Mouse (Mus musculus): ENCODE measurements around the gene Ssmem1. TPM values are rescaled to one million over a fixed set of nuclear protein-coding genes. Genes with fewer than 3 reads are reported as not detected.

The Ssmem1 gene
- polyA plus RNA-seq, 1 experiment from 2014 or later: 0.34 TPM

DNA sequence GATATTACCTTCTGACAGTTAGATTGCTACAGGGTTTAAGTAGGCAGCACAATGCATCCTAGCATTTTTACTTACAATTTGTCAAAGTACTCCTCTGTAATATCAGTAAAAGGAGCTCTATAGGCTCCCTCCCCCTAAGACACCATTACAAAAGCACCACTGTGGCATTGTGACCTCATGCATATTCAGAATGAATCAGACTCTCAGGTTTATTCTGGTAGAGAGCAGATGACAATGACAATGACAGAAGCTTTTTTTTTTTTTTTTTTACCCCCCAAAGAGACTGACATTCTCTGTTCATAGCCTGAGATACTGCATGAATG lies 41.5 kb downstream of the Ssmem1 start:
- H3K4me3 ChIP-seq: no peak overlapping the region; the same call in 1 of the 2 replicates
- DNase-seq (ENCODE audit: low spot score): no peak
- peak overlapping the region; percentile 91 for H3K27ac ChIP-seq
- H3K4me1 ChIP-seq (replicated peaks): peaks cover 77% of the 10 kb centered on the region
- H3K27me3 ChIP-seq (ENCODE audit: insufficient read depth, poor library complexity, severe bottlenecking): no peaks in the 10 kb centered on the region
- H3K9me3 ChIP-seq: no peaks in the 10 kb centered on the region
- no peaks in the 10 kb centered on the region for H3K36me3 ChIP-seq

DNA sequence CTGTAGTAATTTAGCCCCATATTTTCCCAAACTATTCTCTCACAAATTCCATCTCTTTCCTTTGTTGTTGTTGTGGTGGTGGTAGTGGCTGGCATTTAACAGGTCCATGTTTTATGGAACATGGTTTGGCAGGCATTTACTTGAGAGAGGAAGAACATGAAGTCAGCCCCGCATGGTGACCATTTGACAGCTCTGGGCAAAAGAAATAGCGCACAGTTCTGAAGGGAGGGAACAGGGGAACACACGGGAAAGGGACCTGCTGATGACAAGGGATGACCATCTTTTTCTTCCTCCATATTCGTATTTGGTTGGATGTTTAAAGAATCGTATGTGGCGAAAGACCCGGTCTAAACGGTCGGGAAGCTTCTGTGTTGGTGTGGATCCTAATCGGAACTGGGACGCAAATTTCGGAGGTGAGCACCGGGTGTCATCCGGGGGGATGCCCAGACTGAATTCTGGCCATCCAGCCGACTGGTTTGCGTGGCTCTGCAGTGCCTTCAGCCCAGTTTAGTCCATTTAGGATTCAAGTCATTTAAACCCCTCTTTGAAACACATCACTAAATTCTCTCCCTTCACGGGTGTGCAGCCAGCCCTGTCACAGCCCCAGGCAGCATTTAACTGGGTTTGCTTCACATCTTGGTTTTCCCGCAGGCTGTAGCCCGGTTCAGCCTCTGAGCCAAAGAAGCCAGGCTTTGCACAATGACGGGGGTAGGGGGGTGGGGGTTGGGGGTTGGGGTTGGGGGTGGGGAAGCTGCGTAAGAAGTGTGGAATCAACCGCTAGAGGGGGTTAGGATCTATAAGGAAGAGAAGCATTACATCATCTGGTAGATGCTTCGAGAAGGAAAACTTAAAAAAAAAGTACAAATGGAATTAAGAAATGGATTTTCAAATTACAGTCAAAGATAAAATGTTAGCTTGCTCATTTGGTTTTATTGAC lies 42.3 kb downstream of the Ssmem1 start:
- Histone ChIP-seq H3K4me1 (replicated peaks) (peaks cover 72% of the 10 kb centered on the region), H3K27ac (peak overlapping the region; percentile 91), H3K27me3 (ENCODE audit: insufficient read depth, poor library complexity, severe bottlenecking) (no peaks in the 10 kb centered on the region), H3K36me3 (no peaks in the 10 kb centered on the region), H3K4me3 (peak overlapping the region; percentile 40), H3K9me3 (no peaks in the 10 kb centered on the region)
- peak; percentile 78 for DNase-seq (ENCODE audit: low spot score)
- 18% methylated on average over 23 of the region's 23 CpGs for WGBS

DNA sequence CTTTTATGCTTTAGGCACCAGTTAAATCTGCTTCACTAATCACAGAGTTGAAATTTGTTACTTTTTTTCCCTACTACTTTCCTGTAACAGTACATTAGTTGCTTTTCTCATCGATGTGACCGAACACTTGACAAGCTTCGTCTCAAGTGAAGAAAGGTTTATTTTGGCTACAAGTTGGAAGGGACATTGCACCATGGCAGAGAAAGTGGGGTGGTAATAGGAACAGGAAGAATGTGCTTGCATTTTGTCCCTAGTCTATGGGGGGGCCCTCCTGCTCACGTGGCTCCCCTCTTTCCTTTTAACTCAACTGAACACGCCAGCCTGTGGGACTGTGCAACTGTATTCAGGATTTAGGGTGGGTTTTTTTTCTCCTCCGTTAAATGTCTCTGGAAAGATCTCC lies 43.0 kb downstream of the Ssmem1 start:
- DNase-seq (ENCODE audit: low spot score): no peak

DNA sequence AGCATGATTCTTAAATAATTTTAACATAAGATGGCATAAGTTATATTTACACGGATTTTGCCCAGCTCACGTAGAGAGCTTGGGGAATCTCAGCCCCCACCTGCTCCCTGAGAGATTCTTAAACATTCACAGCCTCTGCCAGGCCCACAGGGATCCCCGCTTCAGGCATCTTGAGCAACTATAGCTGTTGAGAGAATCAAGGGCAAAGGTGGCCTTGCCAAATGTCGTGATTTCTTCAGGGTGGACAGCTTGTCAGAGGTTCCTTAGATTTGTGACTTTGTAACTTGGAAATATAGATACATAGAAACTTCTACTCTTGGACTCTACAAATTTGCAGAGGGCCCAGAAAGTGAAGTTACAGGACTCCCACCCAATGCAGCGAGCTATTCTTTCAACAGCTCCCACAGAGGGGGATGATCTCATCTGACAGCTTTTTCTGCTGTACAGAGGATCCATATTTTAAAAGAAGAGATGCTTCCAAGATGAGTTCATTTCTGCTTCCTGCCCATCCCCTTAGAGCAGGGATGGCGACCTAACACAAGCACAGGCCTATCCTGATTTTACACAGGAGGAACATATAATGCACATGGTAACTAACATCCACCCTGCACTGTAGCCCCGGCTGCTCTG lies 43.8 kb downstream of the Ssmem1 start:
- H3K27me3 ChIP-seq (ENCODE audit: insufficient read depth, poor library complexity, severe bottlenecking): no peaks in the 10 kb centered on the region
- peak overlapping the region; percentile 69 for H3K27ac ChIP-seq
- H3K4me1 ChIP-seq (replicated peaks): peaks cover 57% of the 10 kb centered on the region
- DNase-seq (ENCODE audit: low spot score): no peak
- WGBS: 74% methylated on average over 7 of the region's 7 CpGs
- no peaks in the 10 kb centered on the region for H3K9me3 ChIP-seq
- no peaks in the 10 kb centered on the region for H3K36me3 ChIP-seq
- H3K4me3 ChIP-seq: no peak overlapping the region

More for the DNA sequence above, 43.0 kb downstream of the Ssmem1 start:
- H3K27me3 ChIP-seq (ENCODE audit: insufficient read depth, poor library complexity, severe bottlenecking): no peaks in the 10 kb centered on the region
- no peaks in the 10 kb centered on the region for H3K36me3 ChIP-seq
- peak overlapping the region; percentile 91 for H3K27ac ChIP-seq
- no peak overlapping the region for H3K4me3 ChIP-seq
- H3K4me1 ChIP-seq (replicated peaks): peaks cover 66% of the 10 kb centered on the region
- 58% methylated on average over 6 of the region's 6 CpGs for WGBS
- H3K9me3 ChIP-seq: no peaks in the 10 kb centered on the region

DNA sequence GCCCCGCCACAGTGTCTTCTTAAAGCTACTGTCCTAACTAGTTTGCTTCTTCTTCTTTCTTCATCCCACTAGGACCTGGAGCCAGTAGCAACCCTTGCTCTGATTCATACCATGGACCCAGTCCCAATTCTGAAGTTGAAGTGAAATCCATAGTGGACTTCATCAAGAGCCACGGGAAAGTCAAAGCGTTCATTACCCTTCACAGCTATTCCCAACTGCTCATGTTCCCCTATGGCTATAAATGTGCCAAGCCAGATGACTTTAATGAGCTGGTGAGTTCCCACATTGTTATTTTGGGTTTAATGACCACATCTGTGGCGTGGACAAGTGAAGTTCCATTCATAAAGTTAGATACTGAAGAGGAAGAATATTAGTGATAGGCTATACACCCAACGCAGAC lies 44.4 kb downstream of the Ssmem1 start:
- 94% methylated on average over 5 of the region's 5 CpGs for WGBS
- Histone ChIP-seq H3K4me3 (no peak overlapping the region), H3K27ac (peak overlapping the region; percentile 69; the same call in 1 of the 2 replicates), H3K36me3 (no peaks in the 10 kb centered on the region), H3K4me1 (replicated peaks) (peaks cover 51% of the 10 kb centered on the region), H3K27me3 (ENCODE audit: insufficient read depth, poor library complexity, severe bottlenecking) (no peaks in the 10 kb centered on the region), H3K9me3 (no peaks in the 10 kb centered on the region)
- DNase-seq (ENCODE audit: low spot score): no peak

DNA sequence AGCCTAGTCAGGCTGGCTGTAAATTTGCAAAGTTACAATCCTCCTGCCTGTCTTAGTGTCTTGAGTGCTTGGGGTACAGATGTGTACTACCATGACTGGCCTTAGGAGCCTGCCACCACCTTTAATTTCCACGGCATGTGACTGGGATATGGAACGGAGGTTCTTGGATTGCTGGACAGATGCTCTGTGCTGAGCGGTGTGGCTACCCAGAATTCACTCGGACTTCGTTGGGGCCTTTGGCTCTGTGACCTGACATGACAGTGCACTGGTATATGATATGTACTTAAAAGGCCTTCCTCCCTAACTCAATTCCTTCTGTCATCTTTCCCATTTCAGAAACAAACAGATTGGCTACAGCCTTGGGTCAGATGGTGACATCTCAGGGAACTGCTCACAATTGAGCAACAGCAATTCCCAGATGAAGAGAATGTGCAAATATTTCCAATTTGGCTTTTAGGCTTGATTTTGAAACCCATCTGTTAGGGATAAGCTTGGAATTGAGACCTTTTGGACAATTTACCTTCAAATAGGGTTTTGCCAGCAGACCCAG lies 45.0 kb downstream of the Ssmem1 start:
- Histone ChIP-seq H3K27me3 (ENCODE audit: insufficient read depth, poor library complexity, severe bottlenecking) (no peaks in the 10 kb centered on the region), H3K4me1 (replicated peaks) (peaks cover 45% of the 10 kb centered on the region), H3K9me3 (no peaks in the 10 kb centered on the region), H3K27ac (no peak overlapping the region), H3K36me3 (no peaks in the 10 kb centered on the region), H3K4me3 (no peak overlapping the region)
- 90% methylated on average over 5 of the region's 5 CpGs for WGBS
- no peak for DNase-seq (ENCODE audit: low spot score)

DNA sequence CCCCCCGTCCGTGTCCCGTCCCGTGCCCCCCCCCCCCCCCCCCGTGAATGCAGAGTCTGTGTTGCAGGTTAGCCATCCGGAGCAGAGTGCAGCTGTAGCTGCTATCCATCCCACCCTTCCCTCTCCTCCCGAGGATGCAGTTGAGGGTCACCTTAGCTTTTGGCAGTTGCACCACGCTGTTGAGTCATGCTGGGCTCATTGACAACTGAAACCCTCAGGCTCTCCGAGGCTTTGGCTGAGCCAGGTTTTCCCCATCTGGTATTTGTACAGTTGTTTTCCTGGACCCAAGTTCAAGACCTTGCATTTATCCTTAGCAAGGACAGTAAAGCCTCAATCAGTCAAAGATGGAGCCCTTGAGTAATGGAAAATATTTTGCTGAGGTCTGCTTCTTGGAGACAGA lies 46.4 kb downstream of the Ssmem1 start:
- Histone ChIP-seq H3K27me3 (ENCODE audit: insufficient read depth, poor library complexity, severe bottlenecking) (no peaks in the 10 kb centered on the region), H3K4me3 (no peak overlapping the region), H3K9me3 (no peaks in the 10 kb centered on the region), H3K4me1 (replicated peaks) (peaks cover 31% of the 10 kb centered on the region), H3K27ac (peak overlapping the region; percentile 72), H3K36me3 (no peaks in the 10 kb centered on the region)
- DNase-seq (ENCODE audit: low spot score): no peak
- WGBS: 9% methylated on average over 9 of the region's 9 CpGs

DNA sequence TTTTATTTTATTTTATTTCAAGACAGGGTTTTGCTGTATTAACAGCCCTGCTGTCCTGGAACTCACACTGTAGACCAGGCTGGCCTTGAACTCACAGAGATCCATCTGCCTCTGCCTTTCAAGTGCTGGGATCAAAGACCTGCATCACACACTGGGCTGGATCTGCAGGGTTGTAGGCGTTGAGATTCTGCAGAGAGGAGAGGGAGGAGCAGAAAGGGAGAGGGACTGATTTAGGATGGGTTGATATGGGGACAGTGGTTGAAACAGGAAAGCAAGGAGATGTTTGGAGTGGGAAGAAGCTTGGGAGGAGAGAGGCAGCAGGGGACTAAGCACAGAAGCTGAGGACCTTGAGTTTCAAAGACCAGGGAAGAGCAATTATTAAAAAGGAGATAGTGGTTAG lies 50.1 kb downstream of the Ssmem1 start:
- H3K27ac ChIP-seq: no peak overlapping the region
- H3K27me3 ChIP-seq (ENCODE audit: insufficient read depth, poor library complexity, severe bottlenecking): no peaks in the 10 kb centered on the region
- no peaks in the 10 kb centered on the region for H3K36me3 ChIP-seq
- WGBS: 50% methylated on average over 1 of the region's 1 CpGs
- H3K4me1 ChIP-seq (replicated peaks): peaks cover 9% of the 10 kb centered on the region
- no peaks in the 10 kb centered on the region for H3K9me3 ChIP-seq
- no peak overlapping the region for H3K4me3 ChIP-seq
- DNase-seq (ENCODE audit: low spot score): no peak

DNA sequence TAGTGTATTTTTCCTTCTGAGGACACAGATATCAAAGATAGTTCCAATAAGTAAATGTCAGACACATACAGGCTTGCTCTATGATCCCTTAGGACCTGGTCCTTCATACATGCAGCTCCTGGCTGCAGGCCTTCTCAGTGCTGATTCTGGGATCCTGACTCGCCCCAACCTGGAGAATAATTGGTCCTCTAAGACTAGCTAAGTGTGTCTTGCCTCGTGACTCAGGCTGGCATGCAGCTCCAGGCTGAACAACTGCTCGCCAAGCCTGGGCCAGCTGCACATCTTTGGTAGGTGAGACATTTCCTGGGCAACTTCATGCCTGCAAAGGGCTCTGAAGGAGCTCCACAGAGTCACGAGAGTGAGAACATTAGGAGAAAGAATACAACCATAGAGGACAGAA lies 52.5 kb downstream of the Ssmem1 start:
- Histone ChIP-seq H3K27me3 (ENCODE audit: insufficient read depth, poor library complexity, severe bottlenecking) (no peaks in the 10 kb centered on the region), H3K27ac (no peak overlapping the region), H3K36me3 (no peaks in the 10 kb centered on the region), H3K9me3 (no peaks in the 10 kb centered on the region), H3K4me1 (replicated peaks) (no peaks in the 10 kb centered on the region), H3K4me3 (no peak overlapping the region)
- 85% methylated on average over 4 of the region's 4 CpGs for WGBS
- no peak for DNase-seq (ENCODE audit: low spot score)

DNA sequence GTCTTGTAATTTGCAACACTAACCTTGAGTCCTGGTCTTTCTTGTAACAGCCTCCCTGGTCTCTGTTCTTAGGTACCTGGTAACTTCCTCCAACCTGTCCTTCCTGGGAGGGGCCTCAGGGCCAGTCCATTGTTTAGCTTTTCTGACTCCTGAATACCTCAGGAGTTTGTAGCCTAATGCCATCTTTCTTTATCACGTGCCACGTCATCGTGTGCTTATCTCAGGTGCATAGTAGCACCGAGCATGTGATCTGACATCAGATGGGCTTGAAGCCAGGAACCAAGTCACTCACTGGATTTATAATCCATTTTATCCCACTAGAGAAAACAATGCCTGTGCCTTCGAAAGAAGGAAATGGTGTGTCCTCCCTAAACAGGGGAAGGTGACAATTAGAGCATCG lies 53.9 kb downstream of the Ssmem1 start:
- Histone ChIP-seq H3K27me3 (ENCODE audit: insufficient read depth, poor library complexity, severe bottlenecking) (no peaks in the 10 kb centered on the region), H3K4me3 (no peak overlapping the region), H3K4me1 (replicated peaks) (no peaks in the 10 kb centered on the region), H3K9me3 (no peaks in the 10 kb centered on the region), H3K27ac (no peak overlapping the region), H3K36me3 (no peaks in the 10 kb centered on the region)
- no peak for DNase-seq (ENCODE audit: low spot score)
- 90% methylated on average over 6 of the region's 6 CpGs for whole genome bisulfite sequencing

DNA sequence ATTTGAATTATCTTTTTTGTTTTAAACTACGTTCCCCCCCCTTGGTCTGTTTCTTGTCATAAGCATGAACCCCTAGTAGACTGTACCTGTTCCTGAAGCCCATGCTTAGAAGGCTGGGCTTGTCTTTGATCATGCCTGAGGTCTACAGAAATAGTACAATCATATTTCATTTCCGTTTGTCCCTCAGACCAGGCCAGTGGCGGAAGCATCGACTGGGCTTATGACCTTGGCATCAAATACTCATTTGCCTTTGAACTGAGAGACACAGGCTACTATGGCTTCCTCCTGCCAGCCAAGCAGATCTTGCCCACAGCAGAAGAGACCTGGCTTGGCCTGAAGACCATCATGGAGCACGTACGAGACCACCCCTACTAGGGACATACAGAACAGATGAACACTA lies 54.4 kb downstream of the Ssmem1 start:
- H3K9me3 ChIP-seq: no peaks in the 10 kb centered on the region

DNA sequence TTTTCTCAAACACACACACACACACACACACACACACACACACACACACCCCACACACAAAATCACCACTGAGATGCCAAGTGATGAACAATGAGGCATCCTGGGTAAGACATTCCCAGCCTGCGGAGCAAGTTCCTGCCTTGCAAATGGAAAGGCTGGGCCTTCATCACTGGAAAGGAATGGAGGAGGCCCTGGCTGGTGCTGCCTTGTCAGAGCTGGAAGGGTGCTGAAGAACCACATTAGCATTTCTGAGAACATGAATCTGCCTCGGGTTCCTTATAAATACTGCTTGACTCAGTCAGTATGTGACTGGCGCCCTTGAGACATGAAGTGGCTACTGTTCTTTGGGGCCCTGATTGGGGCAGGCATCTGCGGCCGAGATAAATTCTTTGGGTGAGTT lies 58.4 kb downstream of the Ssmem1 start, which contains the start of gene Cpa4:
Gene Cpa4, plus strand, starts transcription at position 301 of the 400 bp plus-strand sequence.
- WGBS: 82% methylated on average over 5 of the region's 5 CpGs
- no peak within 1 kb of the TSS for H3K4me3 ChIP-seq
- H3K9me3 ChIP-seq: no peaks in the 10 kb centered on the region

More for the DNA sequence above, 54.4 kb downstream of the Ssmem1 start:
- Histone ChIP-seq H3K4me3 (no peak overlapping the region), H3K27me3 (ENCODE audit: insufficient read depth, poor library complexity, severe bottlenecking) (no peaks in the 10 kb centered on the region), H3K27ac (no peak overlapping the region), H3K36me3 (no peaks in the 10 kb centered on the region), H3K4me1 (replicated peaks) (no peaks in the 10 kb centered on the region)
- WGBS: 96% methylated on average over 6 of the region's 6 CpGs
- no peak for DNase-seq (ENCODE audit: low spot score)

DNA sequence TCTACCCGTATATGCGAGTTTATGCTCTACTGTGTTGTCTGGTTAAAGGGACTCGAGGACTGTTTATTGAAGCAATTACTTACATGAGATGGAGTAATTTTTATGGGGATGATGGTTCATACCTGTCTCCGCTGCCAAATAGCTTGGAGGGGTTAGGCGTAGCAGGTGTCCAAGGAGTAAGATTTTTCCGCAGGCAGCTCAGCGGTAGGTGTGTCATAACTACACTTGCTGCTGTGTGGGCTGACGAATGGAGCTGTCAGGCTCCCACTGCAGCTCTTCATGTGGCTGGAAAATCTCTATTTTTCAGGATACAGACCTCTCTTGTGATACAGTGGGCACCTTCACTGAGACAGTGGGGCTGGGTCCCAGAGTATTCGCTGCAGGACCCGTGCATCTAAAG lies 59.7 kb downstream of the Ssmem1 start:
- H3K4me3 ChIP-seq: no peak overlapping the region
- 95% methylated on average over 10 of the region's 10 CpGs for WGBS

More for the DNA sequence above, 58.4 kb downstream of the Ssmem1 start, which contains the start of gene Cpa4:
- Histone ChIP-seq H3K4me1 (replicated peaks) (peaks cover 10% of the 10 kb centered on the region), H3K27ac (0 out of 2 replicates have a peak within 1 kb of the TSS, but pooled peaks have one; percentile 25), H3K36me3 (no peaks in the 10 kb centered on the region), H3K27me3 (ENCODE audit: insufficient read depth, poor library complexity, severe bottlenecking) (no peaks in the 10 kb centered on the region)
- no peak for DNase-seq (ENCODE audit: low spot score)

More for the DNA sequence above, 59.7 kb downstream of the Ssmem1 start:
- no peaks in the 10 kb centered on the region for H3K27me3 ChIP-seq (ENCODE audit: insufficient read depth, poor library complexity, severe bottlenecking)
- DNase-seq (ENCODE audit: low spot score): no peak
- H3K9me3 ChIP-seq: no peaks in the 10 kb centered on the region
- no peaks in the 10 kb centered on the region for H3K36me3 ChIP-seq
- no peak overlapping the region for H3K27ac ChIP-seq
- peaks cover 21% of the 10 kb centered on the region for H3K4me1 ChIP-seq (replicated peaks)

Data from hindbrain, embryonic 10.5 days (tissue).